Mouse (Mus musculus): ENCODE data around the gene Brip1. TPM values are rescaled to one million over a fixed set of nuclear protein-coding genes. Genes with fewer than 3 reads are reported as not detected.

Brip1 gene
- 3.6 and 4.9 TPM in 2 replicates for polyA plus RNA-seq (2015; fragmentation: Nextera tagmentation; extraction: Ambion mirVana)

DNA sequence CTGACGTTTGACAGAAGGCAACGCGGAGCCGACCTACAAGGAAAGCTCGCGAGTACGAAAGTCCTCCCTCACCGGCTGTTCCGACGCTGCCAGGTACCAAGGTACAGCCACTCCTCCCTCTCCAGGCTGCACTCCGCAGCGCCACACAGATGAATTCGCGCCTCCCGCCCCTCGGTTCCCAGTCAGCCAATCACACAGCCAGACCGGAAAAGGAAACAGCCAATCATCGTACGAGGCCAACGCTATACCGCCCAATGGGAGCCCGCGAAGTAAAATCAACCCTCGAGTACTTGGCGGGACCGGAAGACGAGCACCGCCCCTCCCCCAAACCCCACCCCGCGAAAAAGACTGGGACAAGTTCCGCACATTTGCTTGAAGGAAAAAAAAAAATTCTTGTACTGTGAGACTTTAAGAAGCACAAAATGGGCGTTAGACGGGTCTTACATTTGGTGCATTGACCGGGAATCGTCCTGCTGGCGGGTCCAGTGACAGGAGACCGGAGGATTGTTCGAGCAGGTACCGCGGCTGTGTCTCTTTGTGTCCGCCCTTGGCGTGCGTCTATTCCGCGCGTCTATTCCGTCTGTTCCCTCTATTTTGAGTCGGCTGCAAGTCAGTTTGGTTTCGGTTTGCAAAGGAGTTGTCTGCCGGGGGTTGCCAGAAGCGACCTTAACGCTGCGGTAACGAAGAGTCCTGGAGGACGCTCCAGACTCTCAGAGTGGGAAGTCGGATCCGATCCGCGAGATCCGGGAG, at the start of gene Brip1:
Gene Brip1, minus strand, starts transcription at position 157 of the 750 bp plus-strand sequence.
- Histone ChIP-seq H3K36me3 (ENCODE audit: control insufficient read depth, insufficient read depth) (peaks cover 24% of the 10 kb centered on the region), H3K27me3 (replicated peaks; ENCODE audit: control insufficient read depth, insufficient read depth, low read length) (no peaks in the 10 kb centered on the region), H3K4me2 (replicated peaks; ENCODE audit: low read depth) (peak within 1 kb of the TSS; percentile 81), H3K4me3 (ENCODE audit: low read depth, low read length) (peak within 1 kb of the TSS; percentile 88), H3K27ac (ENCODE audit: low read depth, low read length) (peak within 1 kb of the TSS; percentile 95), H3K4me1 (replicated peaks; ENCODE audit: control insufficient read depth, insufficient read depth, low read length) (0 out of 2 replicates have a peak, but pooled peaks cover 2% of the 10 kb centered on the region), H3K9me3 (ENCODE audit: control insufficient read depth) (no peaks in the 10 kb centered on the region), H3K9ac (ENCODE audit: low read depth, low read length) (peak within 1 kb of the TSS; percentile 83)
- ATAC-seq, result peak; percentile 99
- 1% methylated on average over 60 of the region's 60 CpGs for WGBS
- peak; percentile 52 for TF ChIP-seq CTCF (IDR thresholded peaks at IDR 0.05; ENCODE audit: low read depth)

- Histone ChIP-seq H3K27me3 (replicated peaks; ENCODE audit: control insufficient read depth, insufficient read depth, low read length) (no peaks in the 10 kb centered on the region), H3K4me3 (ENCODE audit: low read depth, low read length) (no peak overlapping the region), H3K27ac (ENCODE audit: low read depth, low read length) (no peak overlapping the region), H3K9ac (ENCODE audit: low read depth, low read length) (no peak overlapping the region), H3K9me3 (ENCODE audit: control insufficient read depth) (no peaks in the 10 kb centered on the region), H3K4me1 (replicated peaks; ENCODE audit: control insufficient read depth, insufficient read depth, low read length) (no peaks in the 10 kb centered on the region), H3K36me3 (ENCODE audit: control insufficient read depth, insufficient read depth) (peaks cover 28% of the 10 kb centered on the region), H3K4me2 (replicated peaks; ENCODE audit: low read depth) (no peak overlapping the region)
- 50% methylated on average over 4 of the region's 4 CpGs for WGBS
- no peak for ATAC-seq
- no peak for TF ChIP-seq CTCF (IDR thresholded peaks at IDR 0.05; ENCODE audit: low read depth)
Measured at GRCm38 (mm10) chr11:86232446-86232845, 31.5 kb upstream of the Brip1 start.

DNA sequence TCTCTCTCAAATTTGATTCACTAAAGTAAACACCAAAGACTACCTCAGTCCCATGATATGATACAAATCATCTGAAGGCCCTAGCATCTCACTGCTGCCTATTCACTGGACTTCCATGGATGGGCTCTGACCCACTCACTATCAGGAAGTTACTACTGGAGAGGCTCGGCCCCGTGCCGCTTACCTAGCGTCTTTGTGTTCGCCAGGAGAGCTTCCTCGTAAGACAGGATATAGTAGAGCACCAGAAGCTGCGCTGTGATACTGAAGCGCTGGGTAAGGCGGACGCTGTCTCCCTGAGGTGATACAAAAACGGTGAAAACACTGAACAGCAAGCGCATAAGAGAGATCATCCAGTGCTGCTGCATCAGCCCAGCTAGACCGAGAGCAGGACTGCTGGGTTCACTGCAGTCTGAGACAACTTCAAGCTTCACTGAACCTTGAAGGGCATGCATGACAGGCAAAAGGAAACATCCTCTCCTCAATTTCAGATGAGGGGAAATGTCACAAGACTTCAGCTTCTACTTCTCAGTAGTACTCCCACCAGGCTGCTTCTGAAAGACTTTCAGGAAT, 30.9 kb upstream of the Brip1 start:
- Histone ChIP-seq H3K27me3 (replicated peaks; ENCODE audit: control insufficient read depth, insufficient read depth, low read length) (no peaks in the 10 kb centered on the region), H3K4me2 (replicated peaks; ENCODE audit: low read depth) (no peak overlapping the region), H3K4me1 (replicated peaks; ENCODE audit: control insufficient read depth, insufficient read depth, low read length) (no peaks in the 10 kb centered on the region), H3K27ac (ENCODE audit: low read depth, low read length) (no peak overlapping the region; the same call in 1 of the 2 replicates), H3K4me3 (ENCODE audit: low read depth, low read length) (no peak overlapping the region), H3K9ac (ENCODE audit: low read depth, low read length) (no peak overlapping the region), H3K36me3 (ENCODE audit: control insufficient read depth, insufficient read depth) (peaks cover 30% of the 10 kb centered on the region), H3K9me3 (ENCODE audit: control insufficient read depth) (no peaks in the 10 kb centered on the region)
- 93% methylated on average over 13 of the region's 13 CpGs for WGBS
- ATAC-seq, result no peak
- no peak for TF ChIP-seq CTCF (IDR thresholded peaks at IDR 0.05; ENCODE audit: low read depth)

DNA sequence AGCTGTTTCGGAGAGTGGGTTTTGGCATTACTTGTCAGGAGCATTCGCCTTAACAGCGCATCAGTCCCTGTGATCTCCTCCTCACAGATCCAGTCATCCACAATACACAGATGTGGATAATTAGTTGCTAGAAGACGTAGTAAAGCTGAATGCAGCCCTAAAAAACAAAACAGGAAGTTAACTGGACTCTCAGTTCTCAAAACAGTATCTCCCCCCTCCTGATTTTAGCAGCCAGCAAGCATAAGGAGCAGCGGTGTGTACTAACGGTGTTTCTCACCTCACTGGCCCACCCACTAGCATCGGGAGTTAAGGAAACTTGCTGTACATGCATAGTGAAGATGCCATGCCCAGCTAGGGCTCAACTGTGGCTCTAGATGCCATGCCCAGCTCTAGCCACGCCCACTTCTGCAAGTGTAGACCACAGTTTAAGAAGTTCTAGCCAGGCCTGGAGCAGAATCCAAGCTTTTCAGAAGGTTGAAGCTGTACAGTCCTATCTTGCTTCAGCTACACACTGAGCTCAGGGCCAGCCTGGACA, 25.7 kb upstream of the Brip1 start:
- no peak for ATAC-seq
- no peaks in the 10 kb centered on the region for H3K4me1 ChIP-seq (replicated peaks; ENCODE audit: control insufficient read depth, insufficient read depth, low read length)
- H3K27ac ChIP-seq (ENCODE audit: low read depth, low read length), result no peak overlapping the region
- no peak overlapping the region for H3K4me2 ChIP-seq (replicated peaks; ENCODE audit: low read depth)
- no peaks in the 10 kb centered on the region for H3K9me3 ChIP-seq (ENCODE audit: control insufficient read depth)
- H3K9ac ChIP-seq (ENCODE audit: low read depth, low read length), result no peak overlapping the region
- peaks cover 26% of the 10 kb centered on the region for H3K36me3 ChIP-seq (ENCODE audit: control insufficient read depth, insufficient read depth)
- H3K4me3 ChIP-seq (ENCODE audit: low read depth, low read length), result no peak overlapping the region
- 88% methylated on average over 8 of the region's 8 CpGs for WGBS
- H3K27me3 ChIP-seq (replicated peaks; ENCODE audit: control insufficient read depth, insufficient read depth, low read length), result no peaks in the 10 kb centered on the region
- TF ChIP-seq CTCF (IDR thresholded peaks at IDR 0.05; ENCODE audit: low read depth), result no peak

DNA sequence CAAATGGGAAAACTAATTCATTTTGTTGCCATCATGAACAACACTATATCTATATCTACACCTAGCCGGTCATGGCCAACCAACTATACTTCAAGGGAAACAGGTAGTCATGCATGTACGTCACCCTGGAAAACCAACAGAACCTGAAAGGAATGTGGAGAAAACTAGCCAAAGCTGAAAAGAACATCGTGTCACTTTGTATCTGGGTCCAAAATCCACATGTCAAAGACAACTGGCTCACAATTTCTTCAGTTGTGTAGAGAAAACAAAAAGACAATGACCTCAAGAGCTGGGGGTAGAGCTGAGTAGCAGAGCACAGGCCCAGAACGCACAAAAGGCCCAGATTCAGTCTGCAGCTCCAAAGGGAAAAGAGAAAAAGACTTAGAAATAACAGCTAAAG, 24.8 kb upstream of the Brip1 start:
- ATAC-seq, result no peak
- 90% methylated on average over 4 of the region's 4 CpGs for WGBS
- no peak for TF ChIP-seq CTCF (IDR thresholded peaks at IDR 0.05; ENCODE audit: low read depth)
- Histone ChIP-seq H3K4me2 (replicated peaks; ENCODE audit: low read depth) (no peak overlapping the region), H3K9me3 (ENCODE audit: control insufficient read depth) (no peaks in the 10 kb centered on the region), H3K9ac (ENCODE audit: low read depth, low read length) (no peak overlapping the region), H3K4me3 (ENCODE audit: low read depth, low read length) (no peak overlapping the region), H3K4me1 (replicated peaks; ENCODE audit: control insufficient read depth, insufficient read depth, low read length) (no peaks in the 10 kb centered on the region), H3K27me3 (replicated peaks; ENCODE audit: control insufficient read depth, insufficient read depth, low read length) (no peaks in the 10 kb centered on the region), H3K36me3 (ENCODE audit: control insufficient read depth, insufficient read depth) (peaks cover 19% of the 10 kb centered on the region), H3K27ac (ENCODE audit: low read depth, low read length) (no peak overlapping the region)

GRCm38 (mm10) chr11:86211803-86212202, 10.8 kb upstream of the Brip1 start:
- Histone ChIP-seq H3K4me1 (replicated peaks; ENCODE audit: control insufficient read depth, insufficient read depth, low read length) (no peaks in the 10 kb centered on the region), H3K27me3 (replicated peaks; ENCODE audit: control insufficient read depth, insufficient read depth, low read length) (no peaks in the 10 kb centered on the region), H3K27ac (ENCODE audit: low read depth, low read length) (peak overlapping the region; percentile 35; the same call in 1 of the 2 replicates), H3K4me2 (replicated peaks; ENCODE audit: low read depth) (no peak overlapping the region), H3K9me3 (ENCODE audit: control insufficient read depth) (no peaks in the 10 kb centered on the region), H3K4me3 (ENCODE audit: low read depth, low read length) (no peak overlapping the region), H3K36me3 (ENCODE audit: control insufficient read depth, insufficient read depth) (peaks cover 31% of the 10 kb centered on the region), H3K9ac (ENCODE audit: low read depth, low read length) (no peak overlapping the region)
- ATAC-seq, result peak; percentile 86
- no peak for TF ChIP-seq CTCF (IDR thresholded peaks at IDR 0.05; ENCODE audit: low read depth)
- WGBS, result 36% methylated on average over 1 of the region's 1 CpGs

Measured in intestine, postnatal 0 days (tissue).